Mouse (Mus musculus) cortical plate, adult 2 months (tissue): Measurements from ENCODE around the gene Snx12. TPM values are rescaled to one million over a fixed set of nuclear protein-coding genes. Genes with fewer than 3 reads are reported as not detected.
A peak's percentile ranks its signal among the peaks of the same experiment; 100 is the strongest.

Source experiments
- H3K27ac ChIP-seq: fragments of 200-500 bp; 2 replicates; pipeline ENCODE4 v1.5.1; 2012; ENCODE audit warnings: low read length, control low read depth, inconsistent platforms; ENCODE audit not compliant: insufficient read depth
- H3K4me1 ChIP-seq: fragments of 200-500 bp; 2 replicates; pipeline ENCODE4 v1.6.1; 2011; ENCODE audit warnings: low read length; ENCODE audit not compliant: control insufficient read depth, insufficient read depth
- H3K4me3 ChIP-seq: fragments of 200-500 bp; 2 replicates; pipeline ENCODE4 v1.5.1; 2011; ENCODE audit warnings: mild to moderate bottlenecking, low read length, control low read depth; ENCODE audit not compliant: insufficient read depth
- CTCF ChIP-seq: fragments of 200-500 bp; IDR thresholded peaks from 2 replicates; pipeline ENCODE4 v1.5.1; 2011; ENCODE audit warnings: mild to moderate bottlenecking, control low read depth, low read length; ENCODE audit not compliant: insufficient read depth; ENCODE audit errors: extremely low read depth
- POLR2A ChIP-seq: fragments of 200-500 bp; IDR thresholded peaks from 2 replicates; pipeline ENCODE4 v1.6.1; 2011; ENCODE audit warnings: mild to moderate bottlenecking, low read length, control low read depth; ENCODE audit not compliant: insufficient read depth; ENCODE audit errors: extremely low read depth
- polyA plus RNA-seq: library from polyadenylated mRNA; depleted of rRNA; stranded (reverse); fragments of >200 nt; gene quantifications from 2 replicates; pipeline ENCODE4 v1.2.3, GENCODE M21; 2012; rRNA removed

Snx12 gene
- 31.5 and 33.1 TPM in 2 replicates for polyA plus RNA-seq

- Histone ChIP-seq H3K27ac (peak within 1 kb of the TSS; percentile 44; the same call in 1 of the 2 replicates), H3K4me1 (no peaks in the 10 kb centered on the region), H3K4me3 (peak within 1 kb of the TSS; percentile 68)
- no peak for TF ChIP-seq CTCF
- TF ChIP-seq POLR2A, result peak; percentile 75; the same call in 1 of the 2 replicates
Measured at GRCm38 (mm10) chrX:101221834-101222795, at the start of gene Snx12. Gene Snx12 (minus strand): TSS chrX:101222563.

GRCm38 (mm10) chrX:101268755-101269124 lies 46.4 kb upstream of the Snx12 start, which contains the start of gene Gm20489:
Gene Gm20489 (minus strand): TSS chrX:101269023.
- H3K27ac ChIP-seq, result no peak within 1 kb of the TSS
- H3K4me1 ChIP-seq, result no peaks in the 10 kb centered on the region
- TF ChIP-seq CTCF (no peak), POLR2A (no peak)
- no peak within 1 kb of the TSS for H3K4me3 ChIP-seq

GRCm38 (mm10) chrX:101268025-101268754 lies 45.8 kb upstream of the Snx12 start, which contains the start of gene Il2rg:
Gene Il2rg (minus strand): TSS chrX:101268255.
- H3K4me3 ChIP-seq, result no peak within 1 kb of the TSS
- no peaks in the 10 kb centered on the region for H3K4me1 ChIP-seq
- TF ChIP-seq POLR2A (no peak), CTCF (no peak)
- no peak within 1 kb of the TSS for H3K27ac ChIP-seq

GRCm38 (mm10) chrX:101266631-101267030 lies 44.3 kb upstream of the Snx12 start:
- Histone ChIP-seq H3K27ac (no peak overlapping the region), H3K4me1 (no peaks in the 10 kb centered on the region), H3K4me3 (no peak overlapping the region)
- TF ChIP-seq POLR2A (no peak), CTCF (no peak)

- no peak for TF ChIP-seq CTCF
- no peak for TF ChIP-seq POLR2A
- Histone ChIP-seq H3K4me3 (no peak within 1 kb of the TSS), H3K4me1 (no peaks in the 10 kb centered on the region), H3K27ac (no peak within 1 kb of the TSS)
Measured at GRCm38 (mm10) chrX:101263892-101264291, 41.5 kb upstream of the Snx12 start, which contains the start of gene Gm614. Gene Gm614 (minus strand): TSS chrX:101263992.

- Histone ChIP-seq H3K4me1 (no peaks in the 10 kb centered on the region), H3K27ac (no peak overlapping the region), H3K4me3 (no peak overlapping the region)
- TF ChIP-seq POLR2A (no peak), CTCF (no peak)
Measured at GRCm38 (mm10) chrX:101260441-101261325, 38.3 kb upstream of the Snx12 start.

GRCm38 (mm10) chrX:101256603-101257002 lies 34.2 kb upstream of the Snx12 start:
- TF ChIP-seq POLR2A (no peak), CTCF (no peak)
- Histone ChIP-seq H3K4me3 (no peak overlapping the region), H3K4me1 (no peaks in the 10 kb centered on the region), H3K27ac (no peak overlapping the region)

- H3K4me3 ChIP-seq, result peak overlapping the region; percentile 88
- H3K27ac ChIP-seq, result no peak overlapping the region
- H3K4me1 ChIP-seq, result no peaks in the 10 kb centered on the region
- TF ChIP-seq CTCF, result no peak
- TF ChIP-seq POLR2A, result no peak
Measured at GRCm38 (mm10) chrX:101254740-101255139, 32.4 kb upstream of the Snx12 start.

- Histone ChIP-seq H3K4me3 (peak within 1 kb of the TSS; percentile 88), H3K4me1 (no peaks in the 10 kb centered on the region), H3K27ac (no peak within 1 kb of the TSS)
- TF ChIP-seq CTCF (no peak), POLR2A (peak; percentile 73; the same call in 1 of the 2 replicates)
Measured at GRCm38 (mm10) chrX:101253952-101254729, 31.8 kb upstream of the Snx12 start, which contains the start of gene Foxo4. Gene Foxo4 (plus strand): TSS chrX:101254528.
